Mouse (Mus musculus): ENCODE data around the gene Pdzd7. TPM values are rescaled to one million over a fixed set of nuclear protein-coding genes. Genes with fewer than 3 reads are reported as not detected.

Gene Pdzd7
- total and polyA plus RNA-seq, 3 experiments = 0.17 to 0.20 TPM; not detected in 1

DNA sequence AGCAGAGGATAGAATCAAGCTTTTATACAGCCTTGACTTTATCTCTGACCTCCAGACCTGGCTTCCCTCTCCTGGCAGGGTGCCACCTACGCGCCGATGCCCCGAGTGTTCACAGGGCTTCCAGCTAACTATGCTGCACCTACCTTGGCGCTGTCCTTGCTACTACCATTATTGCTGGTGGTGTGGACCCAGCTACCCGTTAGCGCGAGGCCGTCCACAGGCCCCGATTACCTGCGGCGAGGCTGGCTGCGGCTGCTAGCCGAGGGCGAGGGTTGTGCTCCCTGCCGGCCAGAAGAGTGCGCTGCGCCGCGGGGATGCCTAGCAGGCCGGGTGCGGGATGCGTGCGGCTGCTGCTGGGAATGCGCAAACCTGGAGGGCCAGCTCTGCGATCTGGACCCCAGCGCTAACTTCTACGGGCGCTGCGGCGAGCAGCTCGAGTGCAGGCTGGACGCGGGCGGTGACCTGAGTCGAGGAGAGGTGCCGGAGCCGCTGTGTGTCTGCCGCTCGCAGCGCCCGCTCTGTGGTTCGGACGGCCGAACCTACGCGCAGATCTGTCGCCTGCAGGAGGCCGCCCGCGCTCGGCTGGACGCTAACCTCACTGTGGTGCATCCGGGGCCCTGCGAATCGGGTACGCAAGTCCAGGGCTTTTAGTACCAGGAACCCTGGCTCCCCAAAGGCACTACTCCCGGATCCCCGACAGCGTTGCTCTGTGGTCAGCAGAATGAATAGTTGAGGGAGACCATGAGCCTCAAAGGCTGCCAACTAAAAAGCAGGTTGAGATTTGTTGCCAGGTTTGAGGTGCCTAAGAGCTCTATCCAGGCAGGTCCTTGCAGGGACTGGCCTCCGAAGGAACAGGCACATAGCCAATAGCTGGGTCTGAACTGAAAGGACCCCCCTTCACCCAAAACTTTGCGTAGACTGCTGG, 31.3 kb upstream of the Pdzd7 start:
- Histone ChIP-seq H3K36me3 (replicated peaks in 1 of 2; ENCODE audit: control insufficient read depth in 1 of 2, insufficient read depth in 1 of 2, low read length in 1 of 2) (no peaks in the 10 kb centered on the region), H3K4me3 (replicated peaks in 1 of 3; ENCODE audit: low read depth in 2 of 3, low read length in 2 of 3, poor library complexity in 1 of 3) (peak overlapping the region in 1 of 3 experiments; percentile 32), H3K79me2 (replicated peaks; ENCODE audit: control insufficient read depth, extremely low read depth, insufficient read depth, poor library complexity, severe bottlenecking) (no peaks in the 10 kb centered on the region), H3K9me3 (replicated peaks; ENCODE audit: low read length) (peaks cover 15% of the 10 kb centered on the region), H3K9ac (ENCODE audit: insufficient read depth, low read depth) (no peak overlapping the region), H3K4me2 (ENCODE audit: insufficient read depth, low read depth, poor library complexity, severe bottlenecking) (peak overlapping the region; percentile 42), H3K4me1 (ENCODE audit: control insufficient read depth in 1 of 2, insufficient read depth in 2 of 2) (peaks cover 2 to 31% of the 10 kb centered on the region in 2 experiments; a peak in 2 of 4 replicates), H3K27ac (ENCODE audit: insufficient read depth, low read depth) (no peak overlapping the region), H3K27me3 (replicated peaks) (peaks cover 50% of the 10 kb centered on the region)
- TF ChIP-seq UBTF (IDR thresholded peaks at IDR 0.05; ENCODE audit: low read depth, low read length) (peak; percentile 64; the same call in 1 of the 2 replicates), CTCF (conservative IDR thresholded peaks at IDR 0.05 in 1 of 2, IDR thresholded peaks at IDR 0.05 in 1 of 2; ENCODE audit: low read depth in 2 of 2, low read length in 2 of 2) (peak in 1 of 2 experiments; percentile 59; a peak in 2 of 4 replicates), CHD1 (IDR thresholded peaks at IDR 0.05; ENCODE audit: low read depth, low read length) (no peak)
- in situ Hi-C loops (cut with MboI; ENCODE audit: low pct_ligation_motif_present, low pct_unique_long_range_greater_than_20kb, low sequenced_read_pairs) = no loop called here
- DNase-seq (ENCODE audit: extremely low read depth) = no peak
- dilution Hi-C loops (cut with MboI; ENCODE audit: extremely low pct_ligation_motif_present, extremely low pct_unique_long_range_greater_than_20kb, low sequenced_read_pairs) = no loop called here

DNA sequence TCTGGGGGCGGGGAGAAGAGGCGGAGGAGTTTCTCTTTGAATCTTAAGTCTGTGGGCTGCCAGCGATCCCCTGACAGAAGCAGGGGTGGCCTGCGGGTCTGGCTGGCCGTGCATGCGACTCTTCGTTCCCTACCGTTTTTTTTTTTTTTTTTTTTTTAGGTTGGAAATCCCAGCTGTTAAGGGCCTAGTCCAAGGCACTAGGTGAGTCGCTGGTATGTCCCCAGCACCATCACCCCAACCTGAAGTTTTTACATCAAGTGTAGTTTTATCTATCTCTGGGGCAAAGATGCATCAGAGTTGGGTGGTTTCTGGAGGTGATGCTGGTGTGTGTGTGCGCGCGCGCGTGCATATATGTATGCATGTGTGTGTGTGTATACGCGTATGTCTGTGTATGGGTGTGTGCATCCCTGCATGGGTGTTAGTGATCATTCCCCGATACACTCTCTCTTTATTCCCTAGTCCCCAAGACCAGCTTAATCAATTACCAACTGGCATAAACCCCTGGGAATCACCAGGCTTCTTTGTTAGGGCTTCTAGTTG, 30.6 kb upstream of the Pdzd7 start:
- TF ChIP-seq KAT2A (IDR thresholded peaks at IDR 0.05; ENCODE audit: insufficient replicate concordance, low read length) (no peak), RCOR1 (conservative IDR thresholded peaks at IDR 0.05; ENCODE audit: low read depth, low read length) (no peak), NRF1 (IDR thresholded peaks at IDR 0.05; ENCODE audit: low read depth, low read length) (peak; percentile 46; the same call in 1 of the 2 replicates), ZNF384 (IDR thresholded peaks at IDR 0.05; ENCODE audit: low read depth, low read length) (peak; percentile 26; the same call in 1 of the 2 replicates), MAZ (IDR thresholded peaks at IDR 0.05; ENCODE audit: low read depth, low read length) (no peak)
- Histone ChIP-seq H3K36me3 (replicated peaks in 1 of 2; ENCODE audit: control insufficient read depth in 1 of 2, insufficient read depth in 1 of 2, low read length in 1 of 2) (no peaks in the 10 kb centered on the region), H3K27me3 (replicated peaks) (peaks cover 50% of the 10 kb centered on the region), H3K9ac (ENCODE audit: insufficient read depth, low read depth) (peak overlapping the region; percentile 92; the same call in 1 of the 2 replicates), H3K9me3 (replicated peaks; ENCODE audit: low read length) (peaks cover 15% of the 10 kb centered on the region), H3K79me2 (replicated peaks; ENCODE audit: control insufficient read depth, extremely low read depth, insufficient read depth, poor library complexity, severe bottlenecking) (no peaks in the 10 kb centered on the region), H3K4me2 (ENCODE audit: insufficient read depth, low read depth, poor library complexity, severe bottlenecking) (peak overlapping the region; percentile 88), H3K27ac (ENCODE audit: insufficient read depth, low read depth) (no peak overlapping the region), H3K4me1 (ENCODE audit: control insufficient read depth in 1 of 2, insufficient read depth in 2 of 2) (peaks cover 2 to 31% of the 10 kb centered on the region in 2 experiments; a peak in 2 of 4 replicates), H3K4me3 (replicated peaks in 1 of 3; ENCODE audit: low read depth in 2 of 3, low read length in 2 of 3, poor library complexity in 1 of 3) (peak overlapping the region in 2 of 3 experiments; percentile 64 to 65)
- in situ Hi-C loops (cut with MboI; ENCODE audit: low pct_ligation_motif_present, low pct_unique_long_range_greater_than_20kb, low sequenced_read_pairs) (no loop called here), dilution Hi-C loops (cut with MboI; ENCODE audit: extremely low pct_ligation_motif_present, extremely low pct_unique_long_range_greater_than_20kb, low sequenced_read_pairs) (no loop called here)
- no peak for DNase-seq (ENCODE audit: extremely low read depth)
